Mouse (Mus musculus): ENCODE measurements around the gene Tuba1a. TPM values are rescaled to one million over a fixed set of nuclear protein-coding genes. Genes with fewer than 3 reads are reported as not detected.
A peak's percentile ranks its signal among the peaks of the same experiment; 100 is the strongest.
"Not testable (repeated sequence)": the region's sequence is repeated elsewhere in the genome, so short reads cannot be mapped to it uniquely, and the experiment has no call there.

Gene Tuba1a
- polyA plus RNA-seq, 2 experiments from 2014 or later = 212 to 259 TPM

GRCm38 (mm10) chr15:98954425-98955253 is 1.1 kb upstream of the Tuba1a start:
- no peak for ATAC-seq

GRCm38 (mm10) chr15:98952751-98953400 is 627 bp downstream of the Tuba1a start:
- peak; percentile 59 for ATAC-seq

- ATAC-seq = no peak
Observed at GRCm38 (mm10) chr15:98952063-98952455, 1.4 kb downstream of the Tuba1a start.

GRCm38 (mm10) chr15:98951122-98952062 is 2.1 kb downstream of the Tuba1a start:
- not testable (repeated sequence) for ATAC-seq

- ATAC-seq = no peak
Observed at GRCm38 (mm10) chr15:98949607-98949892, 4.0 kb downstream of the Tuba1a start.

GRCm38 (mm10) chr15:98948857-98949606 is 4.5 kb downstream of the Tuba1a start:
- no peak for ATAC-seq

GRCm38 (mm10) chr15:98948382-98948781 is 5.1 kb downstream of the Tuba1a start:
- ATAC-seq = no peak

GRCm38 (mm10) chr15:98947884-98948283 is 5.6 kb downstream of the Tuba1a start:
- no peak for ATAC-seq

- no peak for ATAC-seq
Observed at GRCm38 (mm10) chr15:98943133-98943532, 10.4 kb downstream of the Tuba1a start.

GRCm38 (mm10) chr15:98942081-98942480 is 11.4 kb downstream of the Tuba1a start:
- no peak for ATAC-seq

GRCm38 (mm10) chr15:98941539-98941938 is 12.0 kb downstream of the Tuba1a start:
- ATAC-seq = no peak

- no peak for ATAC-seq
Observed at GRCm38 (mm10) chr15:98940816-98941215, 12.7 kb downstream of the Tuba1a start.

GRCm38 (mm10) chr15:98934217-98934839 is 19.2 kb downstream of the Tuba1a start, which contains the start of gene Tuba1b:
Gene Tuba1b, minus strand, starts transcription at chr15:98934565.
- ATAC-seq = peak; percentile 83

GRCm38 (mm10) chr15:98933833-98934216 is 19.7 kb downstream of the Tuba1a start:
- ATAC-seq = peak; percentile 65

- ATAC-seq = not testable (repeated sequence)
Observed at GRCm38 (mm10) chr15:98933004-98933671, 20.4 kb downstream of the Tuba1a start.

- no peak for ATAC-seq
Observed at GRCm38 (mm10) chr15:98930998-98931397, 22.5 kb downstream of the Tuba1a start.

- ATAC-seq = no peak
Observed at GRCm38 (mm10) chr15:98930017-98930734, 23.3 kb downstream of the Tuba1a start.

GRCm38 (mm10) chr15:98928598-98929240 is 24.8 kb downstream of the Tuba1a start:
- peak; percentile 67 for ATAC-seq

- ATAC-seq = peak; percentile 83
Observed at GRCm38 (mm10) chr15:98927566-98927965, 25.9 kb downstream of the Tuba1a start.

GRCm38 (mm10) chr15:98924682-98925081 is 28.8 kb downstream of the Tuba1a start:
- no peak for ATAC-seq
